ENCODE assay signal across 8 mouse cellular contexts in the genomic region with DNA sequence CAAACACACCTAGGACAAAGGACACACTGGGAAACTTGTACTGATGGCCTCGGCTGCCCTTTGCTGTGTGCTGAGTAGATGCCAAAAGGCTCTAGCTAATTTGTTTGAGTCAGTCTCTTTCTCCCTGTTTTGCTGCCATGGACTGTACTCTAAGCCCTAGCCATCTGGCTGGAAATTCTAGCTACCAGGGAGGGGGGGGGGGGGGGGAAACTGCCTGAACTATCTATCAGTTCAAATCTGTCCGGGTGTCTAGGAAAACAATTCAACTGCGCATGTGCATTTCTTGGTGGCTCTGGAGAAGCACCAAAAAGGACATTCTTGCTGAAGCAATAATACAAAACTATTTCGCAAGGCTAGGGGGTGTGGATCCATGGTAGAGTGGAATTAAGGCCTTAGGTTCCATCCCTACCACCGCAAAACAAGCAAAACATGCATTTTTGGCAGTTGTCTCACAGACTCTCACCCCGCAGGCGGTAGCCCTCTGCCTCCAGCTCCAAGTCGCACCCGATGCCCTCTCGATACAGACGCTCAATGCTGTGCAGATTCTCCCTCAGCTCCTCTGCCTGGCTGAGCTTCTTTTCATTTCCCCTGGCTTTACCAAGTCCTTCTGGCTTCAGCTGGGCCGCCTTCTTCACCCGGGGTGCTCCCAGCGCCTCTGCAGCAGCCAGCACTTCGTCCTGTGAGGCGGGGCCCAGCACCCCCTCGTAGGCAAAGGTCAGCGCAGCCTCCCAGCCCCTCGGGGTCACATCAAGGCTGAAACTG. TPM values are rescaled to one million over a fixed set of nuclear protein-coding genes. Genes with fewer than 3 reads are reported as not detected.
DNase-seq lines count a peak whose midpoint lies in the region; ATAC-seq lines count a peak whose summit lies in the region.

No protein-coding gene starts in this region.

- H3K9ac ChIP-seq in embryonic facial prominence, embryonic 11.5 days (replicated peaks; ENCODE audit: low read length): peak overlapping the region; percentile 39
- peak overlapping the region; percentile 28; the same call in 1 of the 2 replicates for H3K9ac ChIP-seq in limb, embryonic 15.5 days
- peak overlapping the region; percentile 55 for H3K9ac ChIP-seq in midbrain, embryonic 14.5 days (replicated peaks; ENCODE audit: low read length)

- no peaks in the 10 kb centered on the region for H3K27me3 ChIP-seq in embryonic facial prominence, embryonic 11.5 days (ENCODE audit: control insufficient read depth, insufficient read depth, low read length)
- H3K27me3 ChIP-seq in limb, embryonic 15.5 days: peaks cover 26% of the 10 kb centered on the region
- H3K27me3 ChIP-seq in midbrain, embryonic 14.5 days (ENCODE audit: control insufficient read depth, insufficient read depth, low read length): no peaks in the 10 kb centered on the region

- H3K36me3 ChIP-seq in embryonic facial prominence, embryonic 11.5 days (replicated peaks; ENCODE audit: control insufficient read depth, insufficient read depth, low read depth, low read length): no peaks in the 10 kb centered on the region
- H3K36me3 ChIP-seq in limb, embryonic 15.5 days: no peaks in the 10 kb centered on the region
- H3K36me3 ChIP-seq in midbrain, embryonic 14.5 days (ENCODE audit: control insufficient read depth, insufficient read depth, low read length): no peaks in the 10 kb centered on the region

- H3K27ac ChIP-seq in embryonic facial prominence, embryonic 11.5 days (replicated peaks; ENCODE audit: low read depth, low read length): no peak overlapping the region
- H3K27ac ChIP-seq in limb, embryonic 15.5 days: no peak overlapping the region
- no peak overlapping the region for H3K27ac ChIP-seq in midbrain, embryonic 14.5 days (replicated peaks; ENCODE audit: low read depth, low read length)

- H3K4me3 ChIP-seq in embryonic facial prominence, embryonic 11.5 days (ENCODE audit: low read depth, low read length): peak overlapping the region; percentile 32
- peak overlapping the region; percentile 35 for H3K4me3 ChIP-seq in limb, embryonic 15.5 days
- peak overlapping the region; percentile 42 for H3K4me3 ChIP-seq in midbrain, embryonic 14.5 days (replicated peaks; ENCODE audit: low read depth, low read length)

- H3K4me1 ChIP-seq in embryonic facial prominence, embryonic 11.5 days (ENCODE audit: control insufficient read depth, insufficient read depth, low read length): no peaks in the 10 kb centered on the region
- peaks cover 15% of the 10 kb centered on the region for H3K4me1 ChIP-seq in limb, embryonic 15.5 days
- no peaks in the 10 kb centered on the region for H3K4me1 ChIP-seq in midbrain, embryonic 14.5 days (ENCODE audit: control insufficient read depth, insufficient read depth, low read length)

- H3K9me3 ChIP-seq in embryonic facial prominence, embryonic 11.5 days (replicated peaks; ENCODE audit: control insufficient read depth, low read length): no peaks in the 10 kb centered on the region
- no peaks in the 10 kb centered on the region for H3K9me3 ChIP-seq in limb, embryonic 15.5 days
- no peaks in the 10 kb centered on the region for H3K9me3 ChIP-seq in midbrain, embryonic 14.5 days (ENCODE audit: control insufficient read depth, low read length)

- DNase-seq in frontal cortex, postnatal 10 days (ENCODE audit: low spot score in 2 of 2): no peak
- peak; percentile 9 for DNase-seq in embryonic facial prominence, embryonic 11.5 days (ENCODE audit: low spot score)
- peak; percentile 87 to 88 for DNase-seq in heart, adult 9 months (ENCODE audit: low spot score in 2 of 2)
- DNase-seq in kidney, adult 9 months: peak; percentile 57
- DNase-seq in midbrain, embryonic 14.5 days: peak; percentile 53
- peak; percentile 21 for DNase-seq in testis, postnatal 14 days (ENCODE audit: low spot score)

- ATAC-seq in frontal cortex, adult (ENCODE audit: low TSS enrichment): peak; percentile 64
- ATAC-seq in embryonic facial prominence, embryonic 11.5 days (replicated peaks; ENCODE audit: insufficient number of reproducible peaks, low FRiP score, low TSS enrichment, low read depth): 0 out of 2 replicates have a peak, but pooled peaks have one; percentile 7
- no peak for ATAC-seq in limb, embryonic 15.5 days (ENCODE audit: insufficient number of reproducible peaks, low FRiP score, low TSS enrichment, low read depth)
- 0 out of 2 replicates have a peak, but pooled peaks have one; percentile 31 for ATAC-seq in midbrain, embryonic 14.5 days (ENCODE audit: low FRiP score, low TSS enrichment)

- H3K4me2 ChIP-seq in embryonic facial prominence, embryonic 11.5 days (ENCODE audit: low read depth, low read length): peak overlapping the region; percentile 71
- peak overlapping the region; percentile 61 for H3K4me2 ChIP-seq in limb, embryonic 15.5 days
- H3K4me2 ChIP-seq in midbrain, embryonic 14.5 days (ENCODE audit: low read length): peak overlapping the region; percentile 79

- WGBS in embryonic facial prominence, embryonic 11.5 days: 17% methylated on average over 19 of the region's 19 CpGs
- WGBS in limb, embryonic 15.5 days: 16% methylated on average over 19 of the region's 19 CpGs
- 14% methylated on average over 19 of the region's 19 CpGs for WGBS in midbrain, embryonic 14.5 days

RNA-seq across cellular contexts. Expression of a gene that starts 1.1 kb away (rescaled TPM):
- 0.15 TPM in 1 of 2 replicates, not detected in the other for polyA plus RNA-seq in embryonic facial prominence, embryonic 11.5 days (2014; fragmentation: Nextera tagmentation; extraction: Ambion mirVana)
- polyA plus RNA-seq in limb, embryonic 15.5 days (2015; fragmentation: Nextera tagmentation; extraction: Ambion mirVana): 0.10 and 0.12 TPM in 2 replicates
- polyA plus RNA-seq in midbrain, embryonic 14.5 days (2014; fragmentation: Nextera tagmentation; extraction: Ambion mirVana): 0.76 and 1.4 TPM in 2 replicates

RNA-seq across cellular contexts. Expression of a gene that starts 25.8 kb away (rescaled TPM):
- polyA plus RNA-seq in embryonic facial prominence, embryonic 11.5 days (2014; fragmentation: Nextera tagmentation; extraction: Ambion mirVana): 5.3 and 5.5 TPM in 2 replicates
- polyA plus RNA-seq in limb, embryonic 15.5 days (2015; fragmentation: Nextera tagmentation; extraction: Ambion mirVana): 5.0 and 6.2 TPM in 2 replicates
- polyA plus RNA-seq in midbrain, embryonic 14.5 days (2014; fragmentation: Nextera tagmentation; extraction: Ambion mirVana): 2.0 and 3.4 TPM in 2 replicates

RNA-seq across cellular contexts. Expression of a gene that starts 28.5 kb away (rescaled TPM):
- 188 and 208 TPM in 2 replicates for polyA plus RNA-seq in embryonic facial prominence, embryonic 11.5 days (2014; fragmentation: Nextera tagmentation; extraction: Ambion mirVana)
- 145 and 148 TPM in 2 replicates for polyA plus RNA-seq in limb, embryonic 15.5 days (2015; fragmentation: Nextera tagmentation; extraction: Ambion mirVana)
- polyA plus RNA-seq in midbrain, embryonic 14.5 days (2014; fragmentation: Nextera tagmentation; extraction: Ambion mirVana): 110 and 116 TPM in 2 replicates

RNA-seq across cellular contexts. Expression of a gene that starts 28.6 kb away (rescaled TPM):
- 471 and 486 TPM in 2 replicates for polyA plus RNA-seq in embryonic facial prominence, embryonic 11.5 days (2014; fragmentation: Nextera tagmentation; extraction: Ambion mirVana)
- polyA plus RNA-seq in limb, embryonic 15.5 days (2015; fragmentation: Nextera tagmentation; extraction: Ambion mirVana): 188 TPM in 2 replicates
- polyA plus RNA-seq in midbrain, embryonic 14.5 days (2014; fragmentation: Nextera tagmentation; extraction: Ambion mirVana): 223 and 227 TPM in 2 replicates

RNA-seq across cellular contexts. Expression of a gene that starts 34.5 kb away (rescaled TPM):
- 49.1 and 52.4 TPM in 2 replicates for polyA plus RNA-seq in embryonic facial prominence, embryonic 11.5 days (2014; fragmentation: Nextera tagmentation; extraction: Ambion mirVana)
- polyA plus RNA-seq in limb, embryonic 15.5 days (2015; fragmentation: Nextera tagmentation; extraction: Ambion mirVana): 45.3 and 56.0 TPM in 2 replicates
- polyA plus RNA-seq in midbrain, embryonic 14.5 days (2014; fragmentation: Nextera tagmentation; extraction: Ambion mirVana): 90.3 and 119 TPM in 2 replicates

Comparison
In these comparisons a context has a peak if more than half of its experiments do, and no peak if none do; other contexts are left out.
1. DNase-seq: peak in embryonic facial prominence, embryonic 11.5 days (single experiment), heart, adult 9 months (2 of 2), kidney, adult 9 months (single experiment), midbrain, embryonic 14.5 days (single experiment) and testis, postnatal 14 days (single experiment); none in frontal cortex, postnatal 10 days (0 of 2).
2. Peak in every context shown above with its lines, with median percentiles within 50 percentile points of each other: H3K4me2 ChIP-seq, H3K4me3 ChIP-seq and H3K9ac ChIP-seq.